Mouse (Mus musculus) G1E (cell line): ENCODE data around the gene Fhit.

ENCODE experiments used
- CTCF ChIP-seq: IDR thresholded peaks from 2 replicates; pipeline ENCODE4 v1.5.1; 2012; ENCODE audit warnings: low read depth, low read length, inconsistent platforms, mixed read lengths
- GATA1 ChIP-seq: IDR thresholded peaks from 2 replicates; pipeline ENCODE4 v1.6.1; 2012; ENCODE audit warnings: borderline replicate concordance, low read length, inconsistent platforms, mixed read lengths
- GATA2 ChIP-seq: IDR thresholded peaks from 2 replicates; pipeline ENCODE4 v1.6.1; 2012; ENCODE audit warnings: low read depth, low read length, inconsistent platforms, borderline replicate concordance
- POLR2AphosphoS5 ChIP-seq: IDR thresholded peaks from 2 replicates; pipeline ENCODE4 v1.6.1; 2012; ENCODE audit warnings: low read depth, low read length, inconsistent platforms; ENCODE audit not compliant: insufficient replicate concordance

DNA sequence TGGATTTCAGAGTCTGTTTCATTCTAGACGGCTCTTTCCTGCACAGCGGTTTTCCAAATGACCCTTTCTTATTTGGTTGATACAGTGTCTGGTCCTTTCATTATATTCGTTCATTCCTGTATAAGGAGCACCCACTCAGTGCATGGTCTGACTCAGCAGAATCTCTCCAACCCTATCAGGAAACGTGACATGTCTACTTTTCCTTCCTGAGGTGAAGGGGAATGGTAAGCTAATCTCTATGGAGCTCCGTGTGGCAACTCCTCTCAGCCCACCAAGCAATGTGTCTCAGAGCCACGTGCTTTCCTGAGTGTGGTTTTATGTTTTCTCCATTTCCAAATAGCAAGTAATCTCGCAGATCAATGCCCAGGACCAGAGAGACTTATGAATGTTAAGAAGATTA, 1552.7 kb downstream of the Fhit start:
- TF ChIP-seq CTCF = no peak
- no peak for TF ChIP-seq POLR2AphosphoS5
- no peak for TF ChIP-seq GATA1
- no peak for TF ChIP-seq GATA2
